Mouse (Mus musculus) myocyte (in vitro differentiated cells): ENCODE data around the gene Mlf2.
A peak's percentile ranks its signal among the peaks of the same experiment; 100 is the strongest.

ENCODE experiments used
- E2F4 ChIP-seq: IDR thresholded peaks from one replicate; pipeline ENCODE4 v1.6.1; 2011; ENCODE audit warnings: mild to moderate bottlenecking, control low read depth, moderate library complexity; ENCODE audit not compliant: insufficient read depth
- MYOG ChIP-seq, 3 experiments: IDR thresholded peaks; one replicate each; pipeline ENCODE4 v1.6.1; 2011; ENCODE audit warnings: control low read depth in 2 of 3, low read depth in 2 of 3, mild to moderate bottlenecking in 2 of 3; ENCODE audit not compliant: insufficient read length in 2 of 3, control insufficient read depth in 1 of 3, insufficient read depth in 1 of 3
- POLR2A ChIP-seq: IDR thresholded peaks from one replicate; pipeline ENCODE4 v1.6.1; 2011; ENCODE audit warnings: low read depth, mild to moderate bottlenecking, control low read depth, moderate library complexity; ENCODE audit not compliant: insufficient read length
- TCF12 ChIP-seq: IDR thresholded peaks from one replicate; pipeline ENCODE4 v1.6.1; 2011; ENCODE audit warnings: mild to moderate bottlenecking, control low read depth; ENCODE audit not compliant: poor library complexity, insufficient read depth, severe bottlenecking

GRCm38 (mm10) chr6:124900056-124900800 lies 31.0 kb upstream of the Mlf2 start:
- no peak for TF ChIP-seq TCF12
- TF ChIP-seq MYOG (IDR thresholded peaks at IDR 0.05; ENCODE audit: control insufficient read depth in 1 of 3, insufficient read depth in 1 of 3, insufficient read length in 2 of 3, low read depth in 2 of 3), result peak in 1 of 3 experiments; percentile 22
- TF ChIP-seq POLR2A, result no peak
- TF ChIP-seq E2F4, result no peak
